ENCODE assay signal across 8 mouse cellular contexts in the genomic region with DNA sequence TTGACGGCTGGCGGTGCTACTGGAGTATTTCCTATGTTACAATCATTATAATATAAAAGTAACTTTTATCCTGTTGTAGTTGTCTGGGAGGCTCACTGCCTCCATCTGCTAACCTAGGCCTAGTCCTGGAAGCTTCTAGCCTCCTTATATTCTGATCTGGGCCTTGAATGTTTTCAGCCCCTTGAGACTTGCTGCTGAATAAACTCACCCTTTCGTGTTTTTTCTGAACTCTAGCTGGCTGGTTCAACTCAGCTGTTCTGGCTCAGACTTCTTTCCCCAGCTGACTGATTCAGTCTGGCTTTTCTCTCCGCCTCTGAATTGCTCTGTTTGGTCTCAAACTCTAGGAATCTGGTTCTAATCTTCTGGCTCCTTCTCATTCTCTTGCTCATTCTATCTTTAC. TPM values are rescaled to one million over a fixed set of nuclear protein-coding genes. Genes with fewer than 3 reads are reported as not detected.
DNase-seq lines count a peak whose midpoint lies in the region; ATAC-seq and TF ChIP-seq lines count a peak whose summit lies in the region.

No protein-coding gene starts in this region.

- no peaks in the 10 kb centered on the region for H3K27me3 ChIP-seq in lung, postnatal 0 days (replicated peaks; ENCODE audit: insufficient read depth, low read length)
- no peaks in the 10 kb centered on the region for H3K27me3 ChIP-seq in forebrain, embryonic 10.5 days (ENCODE audit: poor library complexity, severe bottlenecking)
- H3K27me3 ChIP-seq in limb, embryonic 12.5 days = no peaks in the 10 kb centered on the region
- no peaks in the 10 kb centered on the region for H3K27me3 ChIP-seq in stomach, embryonic 15.5 days (replicated peaks)
- H3K27me3 ChIP-seq in thymus, adult 2 months (ENCODE audit: control insufficient read depth, insufficient read depth, low read length) = no peaks in the 10 kb centered on the region

- TF ChIP-seq CTCF in lung, postnatal 0 days (IDR thresholded peaks at IDR 0.05) = no peak
- TF ChIP-seq CTCF in thymus, adult 2 months (IDR thresholded peaks at IDR 0.05; ENCODE audit: borderline replicate concordance, control insufficient read depth, extremely low read depth, insufficient read depth, low read length, poor library complexity) = no peak

- H3K36me3 ChIP-seq in lung, postnatal 0 days (ENCODE audit: insufficient read depth, low read length) = peaks cover 14% of the 10 kb centered on the region
- peaks cover 29% of the 10 kb centered on the region for H3K36me3 ChIP-seq in forebrain, embryonic 10.5 days (replicated peaks)
- H3K36me3 ChIP-seq in limb, embryonic 12.5 days = peaks cover 33% of the 10 kb centered on the region
- peaks cover 12% of the 10 kb centered on the region; the same call in 1 of the 2 replicates for H3K36me3 ChIP-seq in stomach, embryonic 15.5 days
- H3K36me3 ChIP-seq in thymus, adult 2 months (ENCODE audit: control insufficient read depth, insufficient read depth, low read length) = peaks cover 8% of the 10 kb centered on the region; the same call in 1 of the 2 replicates

- H3K9me3 ChIP-seq in lung, postnatal 0 days (ENCODE audit: low read length) = no peaks in the 10 kb centered on the region
- no peaks in the 10 kb centered on the region for H3K9me3 ChIP-seq in forebrain, embryonic 10.5 days
- no peaks in the 10 kb centered on the region for H3K9me3 ChIP-seq in limb, embryonic 12.5 days
- no peaks in the 10 kb centered on the region for H3K9me3 ChIP-seq in stomach, embryonic 15.5 days

- H3K9ac ChIP-seq in lung, postnatal 0 days (replicated peaks; ENCODE audit: low read depth) = 0 out of 2 replicates have a peak overlapping the region, but pooled peaks have one; percentile 41
- peak overlapping the region; percentile 24; the same call in 1 of the 2 replicates for H3K9ac ChIP-seq in limb, embryonic 12.5 days (replicated peaks)
- H3K9ac ChIP-seq in stomach, embryonic 15.5 days = no peak overlapping the region

- DNase-seq in lung, postnatal 0 days (ENCODE audit: low spot score) = no peak
- no peak for DNase-seq in lung, postnatal 36 days
- DNase-seq in forebrain, embryonic 10.5 days (ENCODE audit: extremely low spot score, low spot score) = no peak
- DNase-seq in thymus, postnatal 0 days (ENCODE audit: low spot score) = no peak
- no peak for DNase-seq in spleen, adult 18-20 months
- DNase-seq in thymus, adult 2 months = no peak

- no peak for TF ChIP-seq EP300 in lung, postnatal 0 days (IDR thresholded peaks at IDR 0.05)

- ATAC-seq in lung, postnatal 0 days = no peak
- no peak for ATAC-seq in limb, embryonic 12.5 days (ENCODE audit: insufficient number of reproducible peaks, insufficient read depth, low FRiP score, low TSS enrichment, low read depth)
- no peak for ATAC-seq in stomach, embryonic 15.5 days (ENCODE audit: insufficient read depth, low FRiP score, low read depth)

- WGBS in lung, postnatal 0 days = 56% methylated on average over 4 of the region's 4 CpGs
- 84% methylated on average over 4 of the region's 4 CpGs for WGBS in forebrain, embryonic 10.5 days
- WGBS in limb, embryonic 12.5 days = 89% methylated on average over 4 of the region's 4 CpGs
- 60% methylated on average over 4 of the region's 4 CpGs for WGBS in stomach, embryonic 15.5 days
- 72% methylated on average over 4 of the region's 4 CpGs for WGBS in thymus, adult 2 months

- H3K27ac ChIP-seq in lung, postnatal 0 days (ENCODE audit: low read length) = peak overlapping the region; percentile 79
- peak overlapping the region; percentile 90 for H3K27ac ChIP-seq in forebrain, embryonic 10.5 days
- no peak overlapping the region for H3K27ac ChIP-seq in limb, embryonic 12.5 days
- H3K27ac ChIP-seq in stomach, embryonic 15.5 days = no peak overlapping the region
- H3K27ac ChIP-seq in thymus, adult 2 months (ENCODE audit: control insufficient read depth, insufficient read depth, low read length) = no peak overlapping the region

- H3K4me1 ChIP-seq in lung, postnatal 0 days (ENCODE audit: insufficient read depth, low read depth, low read length) = peaks cover 5% of the 10 kb centered on the region; the same call in 1 of the 2 replicates
- H3K4me1 ChIP-seq in forebrain, embryonic 10.5 days = peaks cover 29% of the 10 kb centered on the region
- H3K4me1 ChIP-seq in limb, embryonic 12.5 days (replicated peaks) = peaks cover 9% of the 10 kb centered on the region
- H3K4me1 ChIP-seq in stomach, embryonic 15.5 days = peaks cover 3% of the 10 kb centered on the region; the same call in 1 of the 2 replicates
- H3K4me1 ChIP-seq in thymus, adult 2 months (replicated peaks; ENCODE audit: control insufficient read depth, insufficient read depth, low read length) = 0 out of 2 replicates have a peak, but pooled peaks cover 4% of the 10 kb centered on the region

- H3K4me2 ChIP-seq in lung, postnatal 0 days (replicated peaks; ENCODE audit: low read depth, low read length) = peak overlapping the region; percentile 53
- H3K4me2 ChIP-seq in limb, embryonic 12.5 days = peak overlapping the region; percentile 63
- peak overlapping the region; percentile 58 for H3K4me2 ChIP-seq in stomach, embryonic 15.5 days

- TF ChIP-seq POLR2A in thymus, adult 2 months (IDR thresholded peaks at IDR 0.05; ENCODE audit: control insufficient read depth, extremely low read depth, insufficient read depth, low read length, poor library complexity) = no peak

- H3K4me3 ChIP-seq in lung, postnatal 0 days (ENCODE audit: low read depth, low read length) = peak overlapping the region; percentile 61; the same call in 1 of the 2 replicates
- H3K4me3 ChIP-seq in forebrain, embryonic 10.5 days = peak overlapping the region; percentile 67
- peak overlapping the region; percentile 70 for H3K4me3 ChIP-seq in limb, embryonic 12.5 days (replicated peaks)
- peak overlapping the region; percentile 59 for H3K4me3 ChIP-seq in stomach, embryonic 15.5 days (replicated peaks)
- no peak overlapping the region for H3K4me3 ChIP-seq in thymus, adult 2 months (ENCODE audit: control insufficient read depth, insufficient read depth, low read length)

RNA-seq across cellular contexts. Expression of a gene that starts 0.9 kb away (rescaled TPM):
- polyA plus RNA-seq in lung, postnatal 0 days (2015; fragmentation: Nextera tagmentation; extraction: Ambion mirVana) = 8.8 and 10.6 TPM in 2 replicates
- polyA plus RNA-seq in forebrain, embryonic 10.5 days (2016; fragmentation: Nextera tagmentation; extraction: Ambion mirVana) = 31.7 and 32.3 TPM in 2 replicates
- polyA plus RNA-seq in limb, embryonic 12.5 days (2016; fragmentation: Nextera tagmentation; extraction: Ambion mirVana) = 29.6 and 34.7 TPM in 2 replicates
- 18.2 and 20.8 TPM in 2 replicates for polyA plus RNA-seq in stomach, embryonic 15.5 days (2015; fragmentation: Nextera tagmentation; extraction: Ambion mirVana)
- 16.2 and 17.2 TPM in 2 replicates for polyA plus RNA-seq in thymus, postnatal 0 days (2015; fragmentation: Nextera tagmentation; extraction: Ambion mirVana)
- polyA plus RNA-seq in thymus, adult 2 months (2012; rRNA removed) = 43.8 and 49.5 TPM in 2 replicates

RNA-seq across cellular contexts. Expression of a gene that starts 47.2 kb away (rescaled TPM):
- polyA plus RNA-seq in lung, postnatal 0 days (2015; fragmentation: Nextera tagmentation; extraction: Ambion mirVana) = 0.06 and 0.24 TPM in 2 replicates
- not detected in 2 replicates for polyA plus RNA-seq in forebrain, embryonic 10.5 days (2016; fragmentation: Nextera tagmentation; extraction: Ambion mirVana)
- polyA plus RNA-seq in limb, embryonic 12.5 days (2016; fragmentation: Nextera tagmentation; extraction: Ambion mirVana) = not detected in 2 replicates
- polyA plus RNA-seq in stomach, embryonic 15.5 days (2015; fragmentation: Nextera tagmentation; extraction: Ambion mirVana) = 0.18 and 0.21 TPM in 2 replicates
- not detected in 2 replicates for polyA plus RNA-seq in thymus, postnatal 0 days (2015; fragmentation: Nextera tagmentation; extraction: Ambion mirVana)
- polyA plus RNA-seq in thymus, adult 2 months (2012; rRNA removed) = not detected in 2 replicates

Comparison
In these comparisons a context has a peak if more than half of its experiments do, and no peak if none do; other contexts are left out.
1. H3K27ac ChIP-seq: peak in lung, postnatal 0 days (single experiment) and forebrain, embryonic 10.5 days (single experiment); none in limb, embryonic 12.5 days (single experiment), stomach, embryonic 15.5 days (single experiment) and thymus, adult 2 months (single experiment).
2. Peak in every context shown above with its lines, with median percentiles within 50 percentile points of each other: H3K4me2 ChIP-seq.